Mouse (Mus musculus): ENCODE data around the gene Pdzd2.

DNA sequence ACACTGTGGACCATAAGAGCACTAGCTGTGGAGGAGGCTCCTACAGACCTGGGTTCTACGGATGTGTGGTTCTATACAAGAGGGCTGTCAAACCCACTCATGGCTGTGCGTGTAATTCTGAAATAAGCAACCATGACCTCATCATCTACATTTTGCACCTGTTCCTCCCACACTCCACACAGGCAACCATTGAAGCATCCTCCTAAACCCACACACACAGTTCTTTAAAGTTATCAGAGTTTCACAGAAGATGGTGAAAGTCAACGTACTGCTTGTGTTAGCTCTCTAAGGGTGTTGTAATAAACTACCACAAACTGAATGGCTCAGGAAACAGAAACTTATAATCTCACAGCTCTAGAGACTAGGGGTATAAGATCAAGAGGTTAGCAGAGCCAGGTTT is 151.1 kb downstream of the Pdzd2 start:
- TF ChIP-seq CTCF (IDR thresholded peaks at IDR 0.05; ENCODE audit: borderline replicate concordance, control insufficient read depth, extremely low read depth, insufficient read depth, low read length, poor library complexity) (no peak), POLR2A (IDR thresholded peaks at IDR 0.05; ENCODE audit: control insufficient read depth, extremely low read depth, insufficient read depth, low read length, poor library complexity) (no peak)
